Mouse (Mus musculus) small intestine, adult 2 months (tissue): ENCODE results near the gene Tbl2.

Source experiments
- CTCF ChIP-seq: fragments of 200-500 bp; IDR thresholded peaks from 2 replicates; pipeline ENCODE4 v1.5.1; 2012; ENCODE audit warnings: low read depth, mild to moderate bottlenecking, control low read depth, inconsistent platforms, low read length, moderate library complexity, mixed read lengths; ENCODE audit not compliant: insufficient replicate concordance, insufficient read length; ENCODE audit errors: extremely low read depth
- POLR2A ChIP-seq: fragments of 200-500 bp; IDR thresholded peaks from 2 replicates; pipeline ENCODE4 v1.6.1; 2012; ENCODE audit warnings: low read depth, mild to moderate bottlenecking, control low read depth, inconsistent platforms, low read length, moderate library complexity

- TF ChIP-seq CTCF (no peak), POLR2A (no peak)
These were observed 15.6 kb upstream of the Tbl2 start for GRCm38 (mm10) chr5:135133736-135134405.
